Mouse (Mus musculus) heart, embryonic 16.5 days (tissue): Measurements from ENCODE around the gene 4931409K22Rik. TPM values are rescaled to one million over a fixed set of nuclear protein-coding genes. Genes with fewer than 3 reads are reported as not detected.

ENCODE experiments used
- ATAC-seq: fragments of 200-750 bp; cut with Nextera tagmentation; replicated peaks from 2 replicates; pipeline ENCODE4 v1.8.0; 2017; ENCODE audit warnings: moderate number of reproducible peaks; ENCODE audit not compliant: insufficient read depth, low FRiP score; ENCODE audit errors: extremely low read depth
- H3K27ac ChIP-seq: fragments of 300-500 bp; sonication (generic); 2 replicates; pipeline ENCODE4 v1.5.1; 2014; ENCODE audit warnings: mild to moderate bottlenecking, low read length, control low read depth, moderate library complexity
- H3K27me3 ChIP-seq: fragments of 300-500 bp; sonication (generic); 2 replicates; pipeline ENCODE4 v1.6.1; 2014; ENCODE audit warnings: low read length, mixed read lengths; ENCODE audit not compliant: control insufficient read depth, insufficient read depth
- H3K36me3 ChIP-seq: fragments of 300-500 bp; sonication (generic); 2 replicates; pipeline ENCODE4 v1.6.1; 2014; ENCODE audit not compliant: control insufficient read depth, insufficient read depth
- H3K4me1 ChIP-seq: fragments of 300-500 bp; sonication (generic); 2 replicates; pipeline ENCODE4 v1.6.1; 2014; ENCODE audit warnings: low read length, mixed read lengths; ENCODE audit not compliant: control insufficient read depth, insufficient read depth
- H3K4me2 ChIP-seq: fragments of 300-500 bp; sonication (generic); 2 replicates; pipeline ENCODE4 v1.6.1; 2014; ENCODE audit warnings: low read depth, mild to moderate bottlenecking, control low read depth, low read length
- H3K4me3 ChIP-seq: fragments of 300-500 bp; sonication (generic); 2 replicates; pipeline ENCODE4 v1.5.1; 2014; ENCODE audit warnings: mild to moderate bottlenecking, control low read depth, low read length
- H3K9ac ChIP-seq: fragments of 300-500 bp; sonication (generic); 2 replicates; pipeline ENCODE4 v1.6.1; 2014; ENCODE audit warnings: low read length, control low read depth
- H3K9me3 ChIP-seq: fragments of 300-500 bp; sonication (generic); replicated peaks from 2 replicates; pipeline ENCODE4 v1.6.1; 2016; ENCODE audit warnings: low read length; ENCODE audit not compliant: control insufficient read depth
- WGBS: fragments of 180-500 bp; shearing (Covaris S2); extraction: QIAGEN DNeasy Blood & Tissue Kit; methylation state at CpG from one replicate; pipeline ENCODE4 v1.1.7; 2014; 5-methylcytosine and 5-hydroxymethylcytosine counted together
- polyA plus RNA-seq: library from polyadenylated mRNA; unstranded; fragments of >200 nt; fragmentation: Nextera tagmentation; extraction: Ambion mirVana; gene quantifications from 2 replicates; pipeline ENCODE4 v1.2.1, GENCODE M21; 2015

The 4931409K22Rik gene
- polyA plus RNA-seq, 1 experiment from 2014 or later, result not detected

DNA sequence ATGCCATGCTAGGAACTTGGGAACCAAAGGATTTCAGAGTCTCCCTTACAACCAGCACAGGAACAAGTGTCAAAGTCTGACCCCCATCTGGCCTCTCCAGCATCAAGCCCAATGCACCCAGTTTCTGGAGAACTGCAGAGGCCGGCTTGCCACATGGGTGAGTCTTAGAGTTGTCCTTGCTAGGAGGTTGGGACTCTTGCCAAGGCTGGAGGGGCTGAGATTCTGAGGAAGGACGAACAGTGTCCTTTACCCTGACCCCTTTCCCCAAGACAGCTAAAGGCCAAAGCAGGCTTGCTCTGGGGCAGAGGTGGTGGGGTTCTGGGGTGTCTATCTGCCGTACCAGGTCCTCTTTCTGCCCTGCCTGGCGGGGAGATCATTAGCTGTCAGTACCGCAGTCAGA is 20.1 kb downstream of the 4931409K22Rik start:
- peaks cover 9% of the 10 kb centered on the region for H3K27me3 ChIP-seq
- H3K27ac ChIP-seq, result no peak overlapping the region
- no peak overlapping the region for H3K4me2 ChIP-seq
- no peak for ATAC-seq
- no peaks in the 10 kb centered on the region for H3K9me3 ChIP-seq
- H3K9ac ChIP-seq, result no peak overlapping the region
- WGBS, result 78% methylated on average over 5 of the region's 5 CpGs
- H3K4me1 ChIP-seq, result peaks cover 23% of the 10 kb centered on the region
- no peaks in the 10 kb centered on the region for H3K36me3 ChIP-seq
- H3K4me3 ChIP-seq, result no peak overlapping the region

DNA sequence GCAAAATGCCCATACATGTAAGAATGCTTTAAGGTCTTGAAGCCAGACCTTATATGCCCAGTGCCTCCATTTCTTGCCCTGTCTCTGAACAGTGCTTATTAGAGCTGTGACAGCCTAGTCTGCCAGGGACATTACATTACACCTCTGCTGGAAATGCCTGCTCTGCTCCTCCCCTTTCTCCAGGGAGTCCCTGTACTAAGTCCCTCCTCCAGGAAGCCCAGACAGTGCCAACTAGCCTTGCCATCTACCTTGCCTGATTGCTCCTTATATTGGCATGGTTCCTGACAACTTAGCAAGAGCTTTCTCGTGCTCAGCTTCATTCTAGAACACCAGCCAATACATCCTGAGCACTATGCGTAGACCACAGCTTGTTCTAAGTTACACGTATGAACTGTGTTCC is 20.9 kb downstream of the 4931409K22Rik start:
- no peak overlapping the region for H3K9ac ChIP-seq
- H3K4me3 ChIP-seq, result no peak overlapping the region
- H3K9me3 ChIP-seq, result no peaks in the 10 kb centered on the region
- H3K4me1 ChIP-seq, result peaks cover 15% of the 10 kb centered on the region
- H3K36me3 ChIP-seq, result no peaks in the 10 kb centered on the region
- ATAC-seq, result no peak
- peaks cover 17% of the 10 kb centered on the region for H3K27me3 ChIP-seq
- WGBS, result 78% methylated on average over 3 of the region's 3 CpGs
- H3K4me2 ChIP-seq, result no peak overlapping the region
- H3K27ac ChIP-seq, result no peak overlapping the region

DNA sequence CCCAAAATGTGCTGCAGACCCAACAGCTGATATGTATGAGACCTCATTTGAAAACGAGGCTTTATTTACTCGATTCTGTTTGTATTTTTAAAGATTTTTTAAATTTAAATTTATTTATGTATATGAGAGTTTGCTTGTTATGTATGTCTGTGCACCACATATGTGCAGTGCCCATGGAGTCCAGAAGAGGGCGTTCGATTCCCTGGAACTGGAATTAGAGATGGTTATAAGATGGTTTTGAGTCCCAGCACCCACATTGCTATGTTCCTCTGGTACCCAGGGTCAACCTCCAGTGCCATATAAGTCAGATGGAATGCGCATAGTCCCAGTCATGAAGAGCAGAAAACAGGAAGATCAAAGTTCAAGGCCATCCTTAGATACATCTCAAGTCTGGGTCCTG is 22.3 kb downstream of the 4931409K22Rik start:
- WGBS, result 54% methylated on average over 5 of the region's 5 CpGs

DNA sequence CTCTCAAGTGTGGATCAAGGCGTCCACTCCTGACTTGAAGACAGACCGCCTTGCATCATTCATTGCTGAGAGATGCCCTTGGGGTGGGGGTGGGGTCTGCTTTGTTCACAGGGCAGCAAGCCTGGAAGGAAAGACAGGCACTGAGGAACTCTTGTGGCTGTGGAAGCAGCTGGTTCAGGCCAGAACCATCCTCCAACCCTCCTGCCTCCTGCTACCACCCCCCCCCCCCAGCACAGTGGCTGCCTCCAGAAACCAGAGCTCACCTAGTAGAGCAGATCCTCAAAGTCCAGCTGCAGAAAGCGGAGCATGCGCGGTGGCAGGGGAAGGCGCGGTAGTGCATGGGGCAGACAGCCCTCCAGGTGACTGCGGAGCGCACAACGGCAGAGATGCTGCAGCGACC is 23.2 kb downstream of the 4931409K22Rik start:
- Histone ChIP-seq H3K4me2 (no peak overlapping the region), H3K4me3 (no peak overlapping the region), H3K9ac (no peak overlapping the region), H3K36me3 (no peaks in the 10 kb centered on the region), H3K27ac (no peak overlapping the region), H3K4me1 (no peaks in the 10 kb centered on the region), H3K27me3 (peaks cover 35% of the 10 kb centered on the region), H3K9me3 (no peaks in the 10 kb centered on the region)
- WGBS, result 50% methylated on average over 11 of the region's 11 CpGs
- ATAC-seq, result no peak

More for the DNA sequence above, 22.3 kb downstream of the 4931409K22Rik start:
- no peak overlapping the region for H3K4me2 ChIP-seq
- H3K4me3 ChIP-seq, result no peak overlapping the region
- H3K9me3 ChIP-seq, result no peaks in the 10 kb centered on the region
- no peak for ATAC-seq
- peaks cover 26% of the 10 kb centered on the region for H3K27me3 ChIP-seq
- H3K36me3 ChIP-seq, result no peaks in the 10 kb centered on the region
- no peak overlapping the region for H3K9ac ChIP-seq
- peaks cover 2% of the 10 kb centered on the region; the same call in 1 of the 2 replicates for H3K4me1 ChIP-seq
- H3K27ac ChIP-seq, result no peak overlapping the region

DNA sequence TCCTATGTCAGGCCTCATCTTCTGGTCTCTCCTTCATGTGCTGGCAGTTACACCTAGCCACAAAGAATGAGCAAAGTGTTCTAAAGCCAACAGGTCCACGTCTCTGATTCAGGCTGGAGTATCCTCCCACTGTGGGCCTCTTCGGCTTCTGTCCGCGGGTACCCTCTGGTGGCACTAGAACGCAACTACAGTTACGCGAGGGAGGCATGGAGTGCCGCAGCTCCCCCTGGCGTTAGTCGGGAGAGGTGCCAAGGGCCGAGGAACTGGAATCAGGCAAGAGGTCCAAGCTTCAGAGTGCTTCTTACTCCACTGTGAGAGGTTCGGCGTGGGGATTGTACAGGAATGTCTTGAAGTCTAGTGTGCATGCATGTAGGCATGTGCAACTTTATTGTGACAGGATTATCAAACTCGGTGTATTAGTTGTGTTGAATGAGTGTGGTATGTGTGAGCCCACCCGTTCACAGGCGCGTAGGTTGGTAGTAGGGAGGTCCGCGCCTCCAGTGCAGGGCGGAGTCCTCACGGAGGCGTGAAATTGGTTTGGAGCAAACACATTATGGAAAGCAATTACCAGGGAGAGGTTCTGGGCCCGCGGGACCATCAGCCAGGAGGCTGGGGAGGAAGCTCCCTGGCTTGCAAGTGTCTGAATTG is 26.4 kb downstream of the 4931409K22Rik start:
- H3K4me1 ChIP-seq, result peaks cover 11% of the 10 kb centered on the region
- no peak overlapping the region for H3K4me2 ChIP-seq
- H3K27me3 ChIP-seq, result peaks cover 57% of the 10 kb centered on the region
- no peaks in the 10 kb centered on the region for H3K36me3 ChIP-seq
- no peak overlapping the region for H3K4me3 ChIP-seq
- no peak overlapping the region for H3K9ac ChIP-seq
- H3K9me3 ChIP-seq, result no peaks in the 10 kb centered on the region
- WGBS, result 18% methylated on average over 24 of the region's 24 CpGs
- peak; percentile 28; the same call in 1 of the 2 replicates for ATAC-seq
- H3K27ac ChIP-seq, result no peak overlapping the region

DNA sequence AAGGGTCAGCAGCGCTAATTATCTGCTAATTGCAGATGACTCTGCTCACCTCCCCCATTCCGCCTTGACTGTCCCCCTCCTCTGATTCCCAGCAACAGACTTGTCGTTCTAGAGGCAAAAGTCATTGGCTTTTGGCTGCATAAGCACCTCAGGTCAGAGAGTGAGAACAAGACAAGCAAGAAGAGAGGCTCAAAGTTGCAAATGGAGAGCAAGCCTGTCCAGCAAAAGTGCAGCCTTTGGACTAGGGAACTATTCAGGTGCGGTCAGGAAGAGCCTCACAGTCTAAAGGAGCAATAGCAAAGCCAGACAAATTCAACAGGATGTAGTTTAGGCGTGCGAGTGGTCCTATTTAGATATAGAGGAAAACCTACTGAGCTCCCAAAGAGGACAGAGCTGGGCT is 28.8 kb downstream of the 4931409K22Rik start:
- Histone ChIP-seq H3K4me3 (no peak overlapping the region), H3K4me1 (peaks cover 11% of the 10 kb centered on the region), H3K9me3 (no peaks in the 10 kb centered on the region), H3K27me3 (peaks cover 81% of the 10 kb centered on the region), H3K27ac (no peak overlapping the region), H3K9ac (no peak overlapping the region), H3K36me3 (no peaks in the 10 kb centered on the region), H3K4me2 (no peak overlapping the region)
- WGBS, result 18% methylated on average over 6 of the region's 6 CpGs
- no peak for ATAC-seq

DNA sequence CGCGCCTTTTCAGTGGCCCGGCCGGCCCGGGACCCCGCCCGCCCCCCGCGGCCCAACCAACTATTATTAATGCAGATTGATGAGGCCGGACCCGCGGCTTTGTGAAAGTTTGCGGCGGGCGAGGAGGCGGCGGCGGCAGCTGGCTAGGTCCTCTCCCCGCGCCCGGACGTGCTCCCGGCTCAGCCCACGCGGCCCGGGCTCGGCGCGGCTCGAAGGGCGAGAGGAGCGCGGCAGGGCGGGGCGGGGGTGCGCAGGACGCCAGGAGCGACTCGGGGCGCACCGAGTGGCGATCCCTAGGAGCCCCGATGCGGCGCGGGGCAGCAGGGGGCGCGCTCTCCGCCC is 29.7 kb downstream of the 4931409K22Rik start, which contains the start of gene Gbx1:
Gene Gbx1, minus strand, starts transcription at position 314 of the 342 bp plus-strand sequence.
- no peak; the same call in 1 of the 2 replicates for ATAC-seq
- no peaks in the 10 kb centered on the region for H3K36me3 ChIP-seq
- peaks cover 11% of the 10 kb centered on the region for H3K4me1 ChIP-seq
- H3K27me3 ChIP-seq, result peaks cover 85% of the 10 kb centered on the region
- peak within 1 kb of the TSS; percentile 81 for H3K4me2 ChIP-seq
- peak within 1 kb of the TSS; percentile 41; the same call in 1 of the 2 replicates for H3K9ac ChIP-seq
- WGBS, result 0% methylated on average over 43 of the region's 49 CpGs
- no peaks in the 10 kb centered on the region for H3K9me3 ChIP-seq
- H3K4me3 ChIP-seq, result peak within 1 kb of the TSS; percentile 56
- H3K27ac ChIP-seq, result no peak within 1 kb of the TSS

DNA sequence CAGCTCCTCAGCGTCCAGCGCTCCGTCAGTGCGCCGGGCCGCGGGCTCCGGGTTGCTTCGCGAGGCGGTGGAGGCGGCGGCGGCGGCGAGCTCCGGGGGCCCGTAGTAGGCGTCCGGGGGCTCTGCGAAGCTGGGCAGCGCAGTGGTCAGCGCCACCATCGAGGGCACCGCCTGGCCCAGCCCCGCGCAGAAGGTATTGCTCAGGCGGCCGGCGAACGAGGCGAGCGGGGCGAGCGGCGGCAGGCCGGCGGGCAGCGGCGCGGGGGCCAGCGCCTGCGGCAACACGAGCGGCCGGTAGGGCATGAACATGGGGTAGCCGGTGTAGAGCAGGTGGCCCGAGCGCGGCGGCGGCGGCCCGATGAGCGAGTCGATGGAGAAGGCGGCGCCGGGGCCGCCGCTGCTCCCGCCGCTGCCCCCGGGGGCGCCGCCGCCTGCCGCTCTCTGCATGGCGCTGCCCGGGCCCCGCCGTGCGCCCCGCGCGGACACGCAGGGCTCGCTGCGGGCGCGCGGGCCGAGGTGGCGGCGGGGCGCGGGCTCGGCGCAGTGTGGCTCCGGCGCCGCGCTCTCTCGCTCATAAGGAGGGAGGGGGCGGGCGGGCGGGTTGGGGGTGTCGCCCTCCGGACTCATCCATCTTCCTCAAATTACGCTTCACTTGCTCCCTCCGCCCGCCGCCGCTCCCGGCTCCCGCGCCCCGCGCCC is 30.3 kb downstream of the 4931409K22Rik start:
- H3K27me3 ChIP-seq, result peaks cover 83% of the 10 kb centered on the region
- H3K9me3 ChIP-seq, result no peaks in the 10 kb centered on the region
- H3K36me3 ChIP-seq, result no peaks in the 10 kb centered on the region
- no peak overlapping the region for H3K27ac ChIP-seq
- 1% methylated on average over 80 of the region's 109 CpGs for WGBS
- H3K4me3 ChIP-seq, result peak overlapping the region; percentile 56
- peaks cover 11% of the 10 kb centered on the region for H3K4me1 ChIP-seq
- peak overlapping the region; percentile 81 for H3K4me2 ChIP-seq
- H3K9ac ChIP-seq, result peak overlapping the region; percentile 41; the same call in 1 of the 2 replicates
- no peak for ATAC-seq
